Mouse (Mus musculus) liver, postnatal 0 days (tissue): ENCODE data around the gene Itm2b.

ENCODE experiments used
- CTCF ChIP-seq: sonication (generic); IDR thresholded peaks from 2 replicates; pipeline ENCODE4 v1.5.1; 2016; ENCODE audit warnings: antibody characterized with exemption, low read depth
- EP300 ChIP-seq: IDR thresholded peaks from 2 replicates; pipeline ENCODE4 v1.6.1; 2016; ENCODE audit warnings: antibody characterized with exemption, low read depth, mild to moderate bottlenecking

DNA sequence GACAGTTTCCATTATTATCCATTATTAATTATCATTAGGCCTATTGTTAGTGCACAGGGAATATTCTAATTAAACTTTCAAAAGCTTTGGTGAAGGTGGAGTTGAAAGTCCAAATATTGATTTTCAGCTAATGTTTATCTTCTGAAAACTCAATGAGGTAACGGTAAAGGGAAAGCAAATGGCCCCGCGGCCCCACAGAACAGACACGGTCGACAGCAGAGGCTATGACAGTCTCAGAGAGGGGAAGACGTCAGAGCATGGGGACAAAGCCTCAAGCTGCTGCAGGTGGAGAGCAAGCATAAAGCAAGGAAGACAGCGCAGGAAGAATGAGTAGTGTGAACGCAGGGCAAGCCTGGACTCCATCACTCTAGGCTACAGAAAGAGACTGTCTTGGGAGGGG, 9.2 kb downstream of the Itm2b start:
- no peak for TF ChIP-seq CTCF
- no peak for TF ChIP-seq EP300
